Mouse (Mus musculus) cortical plate, adult 2 months (tissue): ENCODE results near the gene Hcn1. TPM values are rescaled to one million over a fixed set of nuclear protein-coding genes. Genes with fewer than 3 reads are reported as not detected.
"Not testable (repeated sequence)": the region's sequence is repeated elsewhere in the genome, so short reads cannot be mapped to it uniquely, and the experiment has no call there.

Source experiments
- H3K27ac ChIP-seq: fragments of 200-500 bp; 2 replicates; pipeline ENCODE4 v1.5.1; 2012; ENCODE audit warnings: low read length, control low read depth, inconsistent platforms; ENCODE audit not compliant: insufficient read depth
- H3K4me1 ChIP-seq: fragments of 200-500 bp; 2 replicates; pipeline ENCODE4 v1.6.1; 2011; ENCODE audit warnings: low read length; ENCODE audit not compliant: control insufficient read depth, insufficient read depth
- H3K4me3 ChIP-seq: fragments of 200-500 bp; 2 replicates; pipeline ENCODE4 v1.5.1; 2011; ENCODE audit warnings: mild to moderate bottlenecking, low read length, control low read depth; ENCODE audit not compliant: insufficient read depth
- CTCF ChIP-seq: fragments of 200-500 bp; IDR thresholded peaks from 2 replicates; pipeline ENCODE4 v1.5.1; 2011; ENCODE audit warnings: mild to moderate bottlenecking, control low read depth, low read length; ENCODE audit not compliant: insufficient read depth; ENCODE audit errors: extremely low read depth
- POLR2A ChIP-seq: fragments of 200-500 bp; IDR thresholded peaks from 2 replicates; pipeline ENCODE4 v1.6.1; 2011; ENCODE audit warnings: mild to moderate bottlenecking, low read length, control low read depth; ENCODE audit not compliant: insufficient read depth; ENCODE audit errors: extremely low read depth
- polyA plus RNA-seq: library from polyadenylated mRNA; depleted of rRNA; stranded (reverse); fragments of >200 nt; gene quantifications from 2 replicates; pipeline ENCODE4 v1.2.3, GENCODE M21; 2012

Gene Hcn1
- polyA plus RNA-seq, 1 experiment = 11.9 TPM

DNA sequence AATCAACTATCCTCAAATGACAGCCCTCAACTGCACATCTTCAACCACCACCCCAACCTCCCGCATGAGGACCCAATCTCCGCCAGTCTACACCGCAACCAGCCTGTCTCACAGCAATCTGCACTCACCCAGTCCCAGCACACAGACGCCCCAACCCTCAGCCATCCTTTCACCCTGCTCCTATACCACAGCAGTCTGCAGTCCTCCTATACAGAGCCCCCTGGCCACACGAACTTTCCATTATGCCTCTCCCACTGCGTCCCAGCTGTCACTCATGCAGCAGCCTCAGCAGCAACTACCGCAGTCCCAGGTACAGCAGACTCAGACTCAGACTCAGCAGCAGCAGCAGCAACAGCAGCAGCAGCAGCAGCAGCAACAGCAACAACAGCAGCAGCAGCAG lies 373.3 kb downstream of the Hcn1 start:
- TF ChIP-seq POLR2A (no peak), CTCF (no peak)
- Histone ChIP-seq H3K4me3 (no peak overlapping the region), H3K4me1 (no peaks in the 10 kb centered on the region), H3K27ac (no peak overlapping the region)

DNA sequence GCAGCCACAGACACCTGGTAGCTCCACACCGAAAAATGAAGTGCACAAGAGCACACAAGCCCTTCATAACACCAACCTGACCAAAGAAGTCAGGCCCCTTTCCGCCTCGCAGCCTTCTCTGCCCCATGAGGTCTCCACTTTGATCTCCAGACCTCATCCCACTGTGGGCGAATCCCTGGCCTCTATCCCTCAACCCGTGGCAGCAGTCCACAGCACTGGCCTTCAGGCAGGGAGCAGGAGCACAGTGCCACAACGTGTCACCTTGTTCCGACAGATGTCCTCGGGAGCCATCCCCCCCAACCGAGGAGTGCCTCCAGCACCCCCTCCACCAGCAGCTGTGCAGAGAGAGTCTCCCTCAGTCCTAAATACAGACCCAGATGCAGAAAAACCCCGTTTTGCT lies 373.7 kb downstream of the Hcn1 start:
- TF ChIP-seq POLR2A (no peak), CTCF (no peak)
- Histone ChIP-seq H3K27ac (no peak overlapping the region), H3K4me1 (no peaks in the 10 kb centered on the region), H3K4me3 (no peak overlapping the region)

DNA sequence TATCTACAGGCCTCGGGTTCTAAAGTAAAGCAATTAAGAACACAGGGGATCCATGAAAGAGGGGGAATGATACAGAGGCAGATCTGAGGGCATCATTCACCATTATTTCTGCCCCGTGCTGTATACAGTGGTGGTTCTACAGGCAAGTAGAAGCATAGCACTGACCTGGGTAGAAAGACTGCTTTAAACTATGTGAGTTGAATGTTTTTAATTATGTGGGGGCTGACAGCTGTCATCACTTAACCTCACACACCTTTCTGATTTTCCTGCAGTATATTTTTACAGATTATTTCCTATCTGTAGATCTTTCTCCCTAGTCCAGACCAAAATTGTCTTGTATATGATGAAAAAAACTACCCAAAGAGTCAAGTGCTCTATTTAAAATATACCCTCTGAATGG lies 382.2 kb downstream of the Hcn1 start:
- Histone ChIP-seq H3K4me3 (no peak overlapping the region), H3K27ac (no peak overlapping the region), H3K4me1 (no peaks in the 10 kb centered on the region)
- TF ChIP-seq CTCF (no peak), POLR2A (no peak)

DNA sequence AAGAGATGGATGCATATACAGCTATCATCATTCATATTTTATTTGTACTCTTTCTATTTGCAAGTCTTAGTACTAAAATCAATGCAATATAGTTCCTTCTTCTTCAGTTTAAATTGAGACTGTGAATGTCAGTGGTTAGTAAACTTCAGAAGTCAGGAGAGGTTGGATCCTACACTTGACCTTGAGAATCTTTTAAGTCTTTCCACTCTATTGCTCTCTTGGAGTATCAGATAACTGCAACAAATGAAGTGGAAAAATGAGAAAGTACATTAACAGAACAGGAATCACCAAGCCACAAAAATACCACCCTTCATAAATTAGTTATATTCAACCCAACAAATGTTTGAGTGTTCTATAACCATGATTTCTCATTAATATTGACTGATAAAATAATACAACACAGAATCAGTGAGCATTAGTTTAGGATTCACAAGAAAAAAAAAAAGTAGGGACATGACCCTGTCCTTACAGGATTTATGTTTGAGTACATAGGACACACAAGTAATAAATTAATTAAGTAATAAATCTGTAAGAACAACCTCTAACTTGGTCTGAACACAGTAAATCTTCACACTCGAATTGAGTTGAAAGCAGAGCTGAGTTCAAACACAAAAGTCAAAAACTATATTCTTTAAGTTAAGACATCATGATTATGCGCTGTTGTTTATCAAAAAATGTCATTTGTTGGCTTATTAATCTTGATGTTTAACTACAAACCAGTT lies 397.8 kb downstream of the Hcn1 start:
- Histone ChIP-seq H3K4me1 (no peaks in the 10 kb centered on the region), H3K27ac (no peak overlapping the region), H3K4me3 (no peak overlapping the region)
- TF ChIP-seq CTCF (no peak), POLR2A (no peak)

DNA sequence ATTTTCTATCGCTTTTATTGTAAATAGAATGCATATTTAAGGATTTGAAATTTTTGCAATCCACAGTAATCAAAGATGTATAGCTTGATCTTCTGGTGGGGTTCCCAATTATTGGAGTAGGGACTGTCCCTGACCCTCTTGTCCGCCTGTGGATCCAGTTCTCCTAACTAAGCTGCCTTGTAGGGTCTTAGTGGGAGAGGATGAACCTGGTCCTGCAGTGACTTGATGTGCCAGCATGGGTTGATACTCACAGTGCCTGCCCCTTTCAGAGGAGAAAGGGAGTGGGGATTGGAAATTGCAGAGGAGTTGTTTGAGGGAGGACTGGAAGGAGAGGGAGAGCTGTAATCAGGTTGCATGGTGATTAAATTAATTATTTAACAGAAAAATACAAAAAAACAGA lies 398.4 kb downstream of the Hcn1 start:
- TF ChIP-seq POLR2A (no peak), CTCF (no peak)
- Histone ChIP-seq H3K4me1 (no peaks in the 10 kb centered on the region), H3K4me3 (no peak overlapping the region), H3K27ac (no peak overlapping the region)

DNA sequence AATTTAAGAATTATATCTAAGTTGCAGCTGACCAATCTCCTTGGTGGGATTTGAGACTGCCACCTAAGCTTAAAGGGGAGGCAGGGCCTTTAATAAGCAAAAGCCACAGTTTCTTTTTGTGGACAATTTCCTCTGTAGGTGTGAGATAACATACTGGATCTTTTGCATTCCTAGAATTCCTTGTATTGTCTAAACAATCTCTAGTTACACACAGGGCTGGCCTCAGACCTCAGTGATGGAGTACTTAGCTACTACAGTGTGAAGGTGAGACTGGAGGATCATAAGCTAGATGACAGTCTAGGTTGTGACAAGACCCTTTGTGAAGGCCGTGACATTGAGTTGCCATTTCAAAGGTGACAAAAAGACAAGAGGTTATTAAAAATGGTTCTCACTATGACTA lies 419.1 kb downstream of the Hcn1 start:
- Histone ChIP-seq H3K4me1 (no peaks in the 10 kb centered on the region), H3K27ac (no peak overlapping the region), H3K4me3 (no peak overlapping the region)
- TF ChIP-seq CTCF (no peak), POLR2A (no peak)

DNA sequence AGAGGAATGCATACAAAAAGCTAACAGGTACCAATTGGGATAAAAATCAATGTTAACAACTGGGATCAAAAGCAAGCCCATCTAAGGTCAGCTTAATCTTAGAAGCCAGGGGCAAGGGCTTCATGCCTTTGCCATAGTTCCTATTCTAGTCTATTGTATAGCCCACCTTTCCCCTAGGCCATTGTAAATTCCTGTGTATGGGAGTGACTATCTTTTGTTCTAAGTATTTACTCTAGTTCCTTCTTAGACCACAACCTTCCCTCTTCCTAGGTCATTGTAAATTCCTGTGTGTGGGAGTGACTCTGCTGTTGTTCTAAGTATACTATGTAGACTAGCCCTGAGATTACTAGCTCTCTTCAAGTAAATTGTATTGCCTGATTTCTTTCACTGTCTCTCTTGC lies 420.8 kb downstream of the Hcn1 start:
- not testable (repeated sequence) for H3K4me3 ChIP-seq, H3K27ac ChIP-seq, H3K4me1 ChIP-seq

DNA sequence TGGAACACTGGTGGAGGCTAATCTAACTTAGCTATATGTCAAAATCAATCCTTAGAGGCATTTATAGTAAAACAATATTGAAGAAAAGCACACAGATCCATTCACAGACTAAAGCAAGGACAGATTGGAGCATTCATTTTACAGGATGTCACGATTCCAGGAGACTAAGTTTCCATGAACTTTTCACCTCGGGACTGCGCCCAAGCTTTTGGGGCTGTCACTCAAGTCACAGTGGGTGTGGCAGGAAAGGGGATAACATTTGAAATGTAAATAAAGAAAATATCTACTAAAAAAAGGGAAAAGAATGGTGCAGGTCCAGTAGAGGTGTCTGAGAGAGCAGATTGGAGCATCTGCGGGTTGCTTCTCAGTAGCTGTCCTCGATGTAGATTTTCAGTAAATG lies 421.3 kb downstream of the Hcn1 start:
- Histone ChIP-seq H3K4me1 (no peaks in the 10 kb centered on the region), H3K4me3 (no peak overlapping the region), H3K27ac (no peak overlapping the region)
- TF ChIP-seq POLR2A (no peak), CTCF (no peak)

DNA sequence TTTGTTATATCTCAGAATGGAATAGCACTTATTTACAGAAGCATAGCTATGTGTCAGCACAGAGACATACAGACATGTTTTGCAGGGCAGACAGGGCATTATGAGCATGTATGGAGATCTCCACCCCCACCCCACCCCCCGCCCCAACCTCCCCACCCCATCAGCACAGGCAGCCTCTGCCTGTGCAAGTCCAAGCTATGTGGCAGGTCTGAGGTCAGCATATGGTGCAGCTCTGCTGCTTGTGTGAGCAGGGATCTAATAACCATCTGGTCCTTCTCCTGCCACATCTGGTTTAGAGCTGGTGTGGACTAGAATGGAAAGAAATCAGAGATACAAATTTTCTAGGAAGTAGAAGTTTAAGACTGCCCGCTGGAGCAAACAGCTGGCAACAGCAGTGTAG lies 424.4 kb downstream of the Hcn1 start:
- H3K4me3 ChIP-seq = no peak overlapping the region
- TF ChIP-seq CTCF = no peak
- TF ChIP-seq POLR2A = no peak
- no peaks in the 10 kb centered on the region for H3K4me1 ChIP-seq
- no peak overlapping the region for H3K27ac ChIP-seq

DNA sequence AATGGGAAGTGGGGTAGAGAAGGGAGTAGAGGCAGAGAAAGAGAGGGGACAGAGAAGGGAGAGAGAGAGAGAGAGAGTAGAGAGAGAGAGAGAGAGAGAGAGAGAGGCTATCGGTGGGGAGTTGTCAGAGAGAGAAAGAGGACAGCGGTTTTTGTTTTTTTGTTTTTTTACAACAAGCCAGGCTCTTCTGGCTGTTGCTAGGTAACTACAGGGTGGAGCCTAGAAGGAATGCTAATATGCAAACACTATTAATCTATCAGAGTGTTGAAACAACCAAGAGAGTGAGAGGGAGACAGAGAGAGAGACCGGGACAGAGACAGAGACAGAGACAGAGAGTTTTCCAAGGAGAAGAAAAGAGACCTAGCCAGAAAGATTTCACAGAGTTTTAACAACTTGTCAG lies 425.7 kb downstream of the Hcn1 start:
- TF ChIP-seq CTCF (no peak), POLR2A (no peak)
- no peaks in the 10 kb centered on the region for H3K4me1 ChIP-seq
- H3K27ac ChIP-seq = no peak overlapping the region
- H3K4me3 ChIP-seq = no peak overlapping the region
